Mouse (Mus musculus): ENCODE measurements around the gene Cpne7. TPM values are rescaled to one million over a fixed set of nuclear protein-coding genes. Genes with fewer than 3 reads are reported as not detected.
A peak's percentile ranks its signal among the peaks of the same experiment; 100 is the strongest.
"Not testable (repeated sequence)": the region's sequence is repeated elsewhere in the genome, so short reads cannot be mapped to it uniquely, and the experiment has no call there.

Gene Cpne7
- polyA plus RNA-seq (2016; fragmentation: Nextera tagmentation; extraction: Ambion mirVana) = 0.76 and 1.5 TPM in 2 replicates

DNA sequence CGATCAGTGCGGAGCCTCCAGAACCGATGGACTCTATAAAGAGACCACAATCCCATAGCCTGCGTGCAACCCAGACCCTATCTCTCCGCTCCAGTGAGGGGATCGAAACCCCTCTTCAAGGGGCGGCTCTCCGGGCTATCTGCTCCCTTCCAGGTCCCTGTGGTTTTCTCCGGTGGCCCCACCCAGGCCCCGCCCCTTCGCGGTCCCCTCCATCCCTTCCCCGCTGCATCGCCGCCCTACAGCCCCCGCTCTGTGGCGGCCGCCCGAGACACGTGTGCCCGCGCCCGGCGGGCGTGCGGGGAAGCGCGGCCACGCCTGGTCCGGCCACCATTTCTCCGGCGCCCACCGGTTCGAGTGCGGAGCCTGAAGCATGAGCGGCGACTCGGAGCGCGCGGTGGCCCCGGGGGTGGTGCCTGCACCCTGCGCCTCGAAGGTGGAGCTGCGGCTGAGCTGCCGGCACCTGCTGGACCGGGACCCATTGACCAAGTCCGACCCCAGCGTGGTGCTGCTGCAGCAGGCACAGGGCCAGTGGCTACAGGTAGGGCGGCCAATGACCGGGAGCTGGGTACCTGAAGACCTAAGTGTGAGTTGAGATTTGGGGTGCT, at the start of gene Cpne7:
Gene Cpne7, plus strand, starts transcription at position 248 of the 605 bp plus-strand sequence.
- WGBS = under 1% methylated on average over 51 of the region's 51 CpGs
- 0 out of 2 replicates have a peak within 1 kb of the TSS, but pooled peaks have one; percentile 37 for H3K27ac ChIP-seq
- H3K36me3 ChIP-seq = no peaks in the 10 kb centered on the region
- peaks cover 70% of the 10 kb centered on the region for H3K27me3 ChIP-seq (ENCODE audit: insufficient read depth, poor library complexity, severe bottlenecking)
- H3K4me3 ChIP-seq = peak within 1 kb of the TSS; percentile 63
- peak; percentile 77 for DNase-seq (ENCODE audit: low spot score)
- peaks cover 23% of the 10 kb centered on the region for H3K4me1 ChIP-seq
- H3K9me3 ChIP-seq = no peaks in the 10 kb centered on the region

GRCm38 (mm10) chr8:123071176-123071575, 46.0 kb upstream of the Cpne7 start:
- Histone ChIP-seq H3K4me3 (no peak overlapping the region), H3K36me3 (peaks cover 78% of the 10 kb centered on the region), H3K4me1 (peaks cover 14% of the 10 kb centered on the region), H3K27ac (no peak overlapping the region), H3K9me3 (no peaks in the 10 kb centered on the region), H3K27me3 (ENCODE audit: insufficient read depth, poor library complexity, severe bottlenecking) (no peaks in the 10 kb centered on the region)
- 67% methylated on average over 4 of the region's 4 CpGs for WGBS
- no peak for DNase-seq (ENCODE audit: low spot score)

DNA sequence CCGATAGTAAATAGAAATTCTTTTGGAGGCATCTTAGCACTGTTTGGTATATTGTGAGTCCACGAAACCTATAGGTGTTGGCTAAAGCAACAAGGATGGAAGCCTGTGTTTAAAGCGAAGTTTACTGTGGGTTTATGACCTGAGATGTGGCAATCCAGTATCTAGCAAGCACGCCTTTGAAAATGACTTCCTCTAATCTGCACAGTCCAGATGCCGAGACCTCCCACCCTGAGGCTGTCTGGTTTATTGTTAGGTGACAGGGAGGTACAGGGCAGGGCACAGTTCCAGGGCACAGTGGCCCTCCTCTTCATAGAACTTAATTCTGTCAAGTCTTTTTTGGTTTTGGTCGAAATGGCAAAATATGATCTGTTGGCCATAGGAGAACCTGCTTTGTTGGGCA, 40.0 kb upstream of the Cpne7 start:
- no peak for DNase-seq (ENCODE audit: low spot score)
- peaks cover 96% of the 10 kb centered on the region for H3K36me3 ChIP-seq
- no peak overlapping the region for H3K4me3 ChIP-seq
- no peaks in the 10 kb centered on the region for H3K27me3 ChIP-seq (ENCODE audit: insufficient read depth, poor library complexity, severe bottlenecking)
- no peak overlapping the region for H3K27ac ChIP-seq
- H3K9me3 ChIP-seq = no peaks in the 10 kb centered on the region
- 78% methylated on average over 6 of the region's 6 CpGs for WGBS
- no peaks in the 10 kb centered on the region for H3K4me1 ChIP-seq

GRCm38 (mm10) chr8:123082993-123083392, 34.2 kb upstream of the Cpne7 start:
- WGBS = 84% methylated on average over 6 of the region's 6 CpGs
- no peak for DNase-seq (ENCODE audit: low spot score)
- Histone ChIP-seq H3K9me3 (no peaks in the 10 kb centered on the region), H3K4me3 (no peak overlapping the region), H3K27me3 (ENCODE audit: insufficient read depth, poor library complexity, severe bottlenecking) (no peaks in the 10 kb centered on the region), H3K36me3 (peaks cover 94% of the 10 kb centered on the region), H3K4me1 (no peaks in the 10 kb centered on the region), H3K27ac (no peak overlapping the region)

DNA sequence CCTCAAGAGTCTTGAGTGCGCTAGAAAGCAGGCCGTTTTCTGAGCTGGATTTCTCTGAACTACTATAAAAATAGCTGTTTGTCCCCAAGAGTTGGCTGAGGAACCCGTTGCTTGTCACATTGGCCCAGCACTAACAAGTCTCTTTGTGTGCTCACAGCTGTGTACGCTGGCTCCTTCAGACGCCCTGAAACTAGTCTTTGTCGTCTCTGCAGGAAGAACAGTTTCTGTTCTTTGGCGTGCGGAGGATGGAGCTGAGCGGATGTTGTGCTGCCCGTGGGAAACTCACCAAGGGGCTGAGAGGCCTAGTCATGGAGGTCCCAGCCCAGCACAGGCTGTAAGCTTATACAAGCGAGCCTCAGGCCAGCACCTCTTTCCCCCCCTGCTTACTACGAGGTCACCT, 33.6 kb upstream of the Cpne7 start:
- Histone ChIP-seq H3K36me3 (peaks cover 96% of the 10 kb centered on the region), H3K9me3 (no peaks in the 10 kb centered on the region), H3K27ac (no peak overlapping the region), H3K4me1 (no peaks in the 10 kb centered on the region), H3K4me3 (no peak overlapping the region), H3K27me3 (ENCODE audit: insufficient read depth, poor library complexity, severe bottlenecking) (no peaks in the 10 kb centered on the region)
- DNase-seq (ENCODE audit: low spot score) = no peak
- 91% methylated on average over 12 of the region's 12 CpGs for WGBS

GRCm38 (mm10) chr8:123087289-123087688, 29.9 kb upstream of the Cpne7 start:
- WGBS = 83% methylated on average over 9 of the region's 9 CpGs

GRCm38 (mm10) chr8:123097216-123097615, 20.0 kb upstream of the Cpne7 start:
- H3K4me3 ChIP-seq = no peak overlapping the region
- H3K9me3 ChIP-seq = no peaks in the 10 kb centered on the region
- 90% methylated on average over 11 of the region's 11 CpGs for WGBS
- H3K4me1 ChIP-seq = peaks cover 3% of the 10 kb centered on the region; the same call in 1 of the 2 replicates
- no peak overlapping the region for H3K27ac ChIP-seq
- peaks cover 54% of the 10 kb centered on the region for H3K36me3 ChIP-seq
- H3K27me3 ChIP-seq (ENCODE audit: insufficient read depth, poor library complexity, severe bottlenecking) = no peaks in the 10 kb centered on the region
- DNase-seq (ENCODE audit: low spot score) = no peak

More at GRCm38 (mm10) chr8:123087289-123087688, 29.9 kb upstream of the Cpne7 start:
- Histone ChIP-seq H3K27me3 (ENCODE audit: insufficient read depth, poor library complexity, severe bottlenecking) (no peaks in the 10 kb centered on the region), H3K9me3 (no peaks in the 10 kb centered on the region), H3K36me3 (peaks cover 96% of the 10 kb centered on the region), H3K4me1 (no peaks in the 10 kb centered on the region), H3K27ac (no peak overlapping the region), H3K4me3 (no peak overlapping the region)
- DNase-seq (ENCODE audit: low spot score) = no peak

- Histone ChIP-seq H3K27ac (no peak overlapping the region), H3K9me3 (no peaks in the 10 kb centered on the region), H3K27me3 (ENCODE audit: insufficient read depth, poor library complexity, severe bottlenecking) (no peaks in the 10 kb centered on the region), H3K4me3 (no peak overlapping the region), H3K36me3 (peaks cover 53% of the 10 kb centered on the region), H3K4me1 (peaks cover 3% of the 10 kb centered on the region; the same call in 1 of the 2 replicates)
- WGBS = 80% methylated on average over 12 of the region's 12 CpGs
- no peak for DNase-seq (ENCODE audit: low spot score)
These were observed 19.2 kb upstream of the Cpne7 start for GRCm38 (mm10) chr8:123097786-123098584.

- Histone ChIP-seq H3K4me3 (no peak overlapping the region), H3K27ac (0 out of 2 replicates have a peak overlapping the region, but pooled peaks have one; percentile 32), H3K36me3 (peaks cover 53% of the 10 kb centered on the region), H3K4me1 (peaks cover 16% of the 10 kb centered on the region), H3K9me3 (no peaks in the 10 kb centered on the region), H3K27me3 (ENCODE audit: insufficient read depth, poor library complexity, severe bottlenecking) (no peaks in the 10 kb centered on the region)
- 61% methylated on average over 8 of the region's 8 CpGs for WGBS
- no peak for DNase-seq (ENCODE audit: low spot score)
These were observed 16.9 kb upstream of the Cpne7 start for GRCm38 (mm10) chr8:123100288-123100687.

DNA sequence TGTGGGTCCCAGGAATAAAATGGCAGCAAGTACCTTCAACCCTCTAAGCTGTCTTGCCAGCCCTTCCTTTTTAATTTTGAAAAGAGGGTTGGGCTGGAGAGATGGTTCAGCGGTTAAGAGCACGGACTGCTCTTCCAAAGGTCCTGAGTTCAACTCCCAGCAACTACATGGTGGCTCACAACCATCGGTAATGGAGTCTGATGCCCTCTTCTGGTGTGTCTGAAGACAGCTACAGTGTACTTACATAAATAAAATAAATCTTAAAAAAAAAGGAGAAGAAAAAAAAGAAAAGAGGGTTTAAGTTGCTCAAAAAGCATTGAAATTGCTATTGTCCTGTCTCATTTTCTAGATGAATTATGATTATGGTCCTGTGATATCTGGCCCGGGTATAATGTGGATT, 15.9 kb upstream of the Cpne7 start:
- Histone ChIP-seq H3K36me3 (peaks cover 53% of the 10 kb centered on the region), H3K4me3 (peak overlapping the region; percentile 96), H3K4me1 (peaks cover 16% of the 10 kb centered on the region), H3K27ac (peak overlapping the region; percentile 100; the same call in 1 of the 2 replicates), H3K27me3 (ENCODE audit: insufficient read depth, poor library complexity, severe bottlenecking) (no peaks in the 10 kb centered on the region), H3K9me3 (no peaks in the 10 kb centered on the region)
- 80% methylated on average over 4 of the region's 4 CpGs for WGBS
- DNase-seq (ENCODE audit: low spot score) = no peak

GRCm38 (mm10) chr8:123101735-123102685, 15.2 kb upstream of the Cpne7 start, which contains the start of gene Rpl13:
Gene Rpl13 (plus strand): TSS chr8:123102350.
- H3K4me3 ChIP-seq = peak within 1 kb of the TSS; percentile 96
- peaks cover 16% of the 10 kb centered on the region for H3K4me1 ChIP-seq
- DNase-seq (ENCODE audit: low spot score) = peak; percentile 98
- peaks cover 49% of the 10 kb centered on the region for H3K36me3 ChIP-seq
- 1% methylated on average over 56 of the region's 56 CpGs for WGBS
- no peaks in the 10 kb centered on the region for H3K27me3 ChIP-seq (ENCODE audit: insufficient read depth, poor library complexity, severe bottlenecking)
- H3K27ac ChIP-seq = peak within 1 kb of the TSS; percentile 100
- H3K9me3 ChIP-seq = no peaks in the 10 kb centered on the region

GRCm38 (mm10) chr8:123102855-123103254, 14.3 kb upstream of the Cpne7 start:
- under 1% methylated on average over 26 of the region's 26 CpGs for WGBS
- peaks cover 16% of the 10 kb centered on the region for H3K4me1 ChIP-seq
- peaks cover 41% of the 10 kb centered on the region for H3K36me3 ChIP-seq
- not testable (repeated sequence) for H3K27me3 ChIP-seq (ENCODE audit: insufficient read depth, poor library complexity, severe bottlenecking); H3K9me3 ChIP-seq; DNase-seq (ENCODE audit: low spot score)
- peak overlapping the region; percentile 100 for H3K27ac ChIP-seq
- H3K4me3 ChIP-seq = peak overlapping the region; percentile 96

All from heart, embryonic 10.5 days (tissue).